Mouse (Mus musculus) kidney, embryonic 15.5 days (tissue): ENCODE results near the gene Cd86. TPM values are rescaled to one million over a fixed set of nuclear protein-coding genes. Genes with fewer than 3 reads are reported as not detected.

Experiments used
- ATAC-seq: fragments of 200-750 bp; cut with Nextera tagmentation; replicated peaks from 2 replicates; pipeline ENCODE4 v1.8.0; 2017; ENCODE audit warnings: moderate TSS enrichment; ENCODE audit not compliant: low FRiP score
- H3K27ac ChIP-seq: fragments of 300-500 bp; sonication (generic); 2 replicates; pipeline ENCODE4 v1.5.1; 2015; ENCODE audit warnings: mild to moderate bottlenecking, inconsistent platforms
- H3K27me3 ChIP-seq: fragments of 300-500 bp; sonication (generic); 2 replicates; pipeline ENCODE4 v1.6.1; 2015; ENCODE audit warnings: inconsistent platforms
- H3K36me3 ChIP-seq: fragments of 300-500 bp; sonication (generic); 2 replicates; pipeline ENCODE4 v1.6.1; 2015; ENCODE audit warnings: inconsistent platforms
- H3K4me1 ChIP-seq: fragments of 300-500 bp; sonication (generic); 2 replicates; pipeline ENCODE4 v1.6.1; 2015; ENCODE audit warnings: inconsistent platforms
- H3K4me2 ChIP-seq: fragments of 300-500 bp; sonication (generic); 2 replicates; pipeline ENCODE4 v1.6.1; 2015; ENCODE audit warnings: moderate library complexity, mild to moderate bottlenecking, inconsistent platforms
- H3K4me3 ChIP-seq: fragments of 300-500 bp; sonication (generic); replicated peaks from 2 replicates; pipeline ENCODE4 v1.5.1; 2015; ENCODE audit warnings: mild to moderate bottlenecking, inconsistent platforms
- H3K9ac ChIP-seq: fragments of 300-500 bp; sonication (generic); 2 replicates; pipeline ENCODE4 v1.6.1; 2015; ENCODE audit warnings: mild to moderate bottlenecking, inconsistent platforms
- H3K9me3 ChIP-seq: fragments of 300-500 bp; sonication (generic); replicated peaks from 2 replicates; pipeline ENCODE4 v1.6.1; 2016; ENCODE audit warnings: inconsistent platforms
- WGBS: fragments of 180-500 bp; shearing (Covaris S2); methylation state at CpG from one replicate; pipeline ENCODE4 v1.1.7; 2015; ENCODE audit warnings: mixed read lengths; 5-methylcytosine and 5-hydroxymethylcytosine counted together
- polyA plus RNA-seq: library from polyadenylated mRNA; unstranded; fragments of >200 nt; fragmentation: Nextera tagmentation; extraction: Ambion mirVana; gene quantifications from 2 replicates; pipeline ENCODE4 v1.2.1, GENCODE M21; 2015

The Cd86 gene
- polyA plus RNA-seq, 1 experiment from 2014 or later: 1.3 TPM

- no peaks in the 10 kb centered on the region for H3K27me3 ChIP-seq
- H3K9ac ChIP-seq: no peak overlapping the region
- no peak overlapping the region for H3K4me2 ChIP-seq
- H3K4me1 ChIP-seq: no peaks in the 10 kb centered on the region
- no peaks in the 10 kb centered on the region for H3K36me3 ChIP-seq
- ATAC-seq: no peak
- 72% methylated on average over 6 of the region's 6 CpGs for WGBS
- H3K4me3 ChIP-seq: no peak overlapping the region
- H3K9me3 ChIP-seq: no peaks in the 10 kb centered on the region
- no peak overlapping the region for H3K27ac ChIP-seq
These were observed 18.5 kb upstream of the Cd86 start for GRCm38 (mm10) chr16:36684325-36684918.

- Histone ChIP-seq H3K36me3 (no peaks in the 10 kb centered on the region), H3K9me3 (no peaks in the 10 kb centered on the region), H3K4me2 (no peak overlapping the region), H3K9ac (no peak overlapping the region), H3K27me3 (no peaks in the 10 kb centered on the region), H3K4me3 (no peak overlapping the region), H3K4me1 (no peaks in the 10 kb centered on the region), H3K27ac (no peak overlapping the region)
- ATAC-seq: no peak
- 94% methylated on average over 3 of the region's 3 CpGs for WGBS
These were observed 15.9 kb upstream of the Cd86 start for GRCm38 (mm10) chr16:36681829-36682228.

GRCm38 (mm10) chr16:36675902-36676301 is 10.0 kb upstream of the Cd86 start:
- WGBS: 90% methylated on average over 2 of the region's 2 CpGs
- H3K4me1 ChIP-seq: no peaks in the 10 kb centered on the region

GRCm38 (mm10) chr16:36675304-36675703 is 9.4 kb upstream of the Cd86 start:
- Histone ChIP-seq H3K36me3 (no peaks in the 10 kb centered on the region), H3K9me3 (no peaks in the 10 kb centered on the region), H3K27me3 (no peaks in the 10 kb centered on the region), H3K4me2 (no peak overlapping the region), H3K4me1 (no peaks in the 10 kb centered on the region), H3K9ac (no peak overlapping the region), H3K4me3 (no peak overlapping the region), H3K27ac (no peak overlapping the region)
- ATAC-seq: no peak
- WGBS: 23% methylated on average over 2 of the region's 2 CpGs

More at GRCm38 (mm10) chr16:36675902-36676301, 10.0 kb upstream of the Cd86 start:
- Histone ChIP-seq H3K27me3 (no peaks in the 10 kb centered on the region), H3K9me3 (no peaks in the 10 kb centered on the region), H3K4me2 (no peak overlapping the region), H3K4me3 (no peak overlapping the region), H3K9ac (no peak overlapping the region), H3K27ac (no peak overlapping the region), H3K36me3 (no peaks in the 10 kb centered on the region)
- no peak for ATAC-seq

GRCm38 (mm10) chr16:36674457-36675204 is 8.8 kb upstream of the Cd86 start:
- WGBS: 80% methylated on average over 7 of the region's 7 CpGs
- Histone ChIP-seq H3K4me2 (no peak overlapping the region), H3K9ac (no peak overlapping the region), H3K4me1 (no peaks in the 10 kb centered on the region), H3K4me3 (no peak overlapping the region), H3K27ac (no peak overlapping the region), H3K27me3 (no peaks in the 10 kb centered on the region), H3K36me3 (no peaks in the 10 kb centered on the region), H3K9me3 (no peaks in the 10 kb centered on the region)
- ATAC-seq: no peak

GRCm38 (mm10) chr16:36673196-36673595 is 7.3 kb upstream of the Cd86 start:
- H3K9ac ChIP-seq: no peak overlapping the region
- H3K27ac ChIP-seq: no peak overlapping the region
- no peaks in the 10 kb centered on the region for H3K9me3 ChIP-seq
- no peaks in the 10 kb centered on the region for H3K4me1 ChIP-seq
- H3K4me3 ChIP-seq: no peak overlapping the region
- no peak overlapping the region for H3K4me2 ChIP-seq
- no peak for ATAC-seq
- H3K27me3 ChIP-seq: no peaks in the 10 kb centered on the region
- WGBS: 80% methylated on average over 4 of the region's 4 CpGs
- H3K36me3 ChIP-seq: no peaks in the 10 kb centered on the region

- WGBS: 71% methylated on average over 3 of the region's 3 CpGs
- no peak for ATAC-seq
- Histone ChIP-seq H3K27ac (no peak overlapping the region), H3K4me2 (no peak overlapping the region), H3K4me1 (no peaks in the 10 kb centered on the region), H3K9ac (no peak overlapping the region), H3K9me3 (no peaks in the 10 kb centered on the region), H3K36me3 (no peaks in the 10 kb centered on the region), H3K4me3 (no peak overlapping the region), H3K27me3 (no peaks in the 10 kb centered on the region)
These were observed 4.7 kb upstream of the Cd86 start for GRCm38 (mm10) chr16:36670590-36670989.

GRCm38 (mm10) chr16:36666448-36667017 is 652 bp upstream of the Cd86 start:
- H3K9ac ChIP-seq: no peak overlapping the region
- H3K4me2 ChIP-seq: no peak overlapping the region
- no peak overlapping the region for H3K4me3 ChIP-seq
- WGBS: 88% methylated on average over 10 of the region's 10 CpGs
- H3K27me3 ChIP-seq: no peaks in the 10 kb centered on the region
- H3K27ac ChIP-seq: no peak overlapping the region
- no peaks in the 10 kb centered on the region for H3K9me3 ChIP-seq
- no peaks in the 10 kb centered on the region for H3K36me3 ChIP-seq
- no peaks in the 10 kb centered on the region for H3K4me1 ChIP-seq
- ATAC-seq: no peak

GRCm38 (mm10) chr16:36663484-36663883 is 2.4 kb downstream of the Cd86 start:
- H3K27ac ChIP-seq: no peak overlapping the region
- no peaks in the 10 kb centered on the region for H3K36me3 ChIP-seq
- no peaks in the 10 kb centered on the region for H3K9me3 ChIP-seq
- H3K9ac ChIP-seq: no peak overlapping the region
- no peak overlapping the region for H3K4me3 ChIP-seq
- no peaks in the 10 kb centered on the region for H3K27me3 ChIP-seq
- 86% methylated on average over 5 of the region's 5 CpGs for WGBS
- no peak for ATAC-seq
- H3K4me1 ChIP-seq: no peaks in the 10 kb centered on the region
- no peak overlapping the region for H3K4me2 ChIP-seq

- H3K9me3 ChIP-seq: no peaks in the 10 kb centered on the region
- H3K27ac ChIP-seq: no peak overlapping the region
- 79% methylated on average over 10 of the region's 10 CpGs for WGBS
- H3K27me3 ChIP-seq: no peaks in the 10 kb centered on the region
- H3K4me1 ChIP-seq: no peaks in the 10 kb centered on the region
- no peaks in the 10 kb centered on the region for H3K36me3 ChIP-seq
- H3K4me3 ChIP-seq: no peak overlapping the region
- ATAC-seq: no peak
- no peak overlapping the region for H3K4me2 ChIP-seq
- H3K9ac ChIP-seq: no peak overlapping the region
These were observed 4.6 kb downstream of the Cd86 start for GRCm38 (mm10) chr16:36661330-36661729.

GRCm38 (mm10) chr16:36655910-36656309 is 10.0 kb downstream of the Cd86 start:
- no peak overlapping the region for H3K9ac ChIP-seq
- no peaks in the 10 kb centered on the region for H3K27me3 ChIP-seq
- H3K36me3 ChIP-seq: no peaks in the 10 kb centered on the region
- no peak for ATAC-seq
- 80% methylated on average over 4 of the region's 4 CpGs for WGBS
- no peak overlapping the region for H3K4me2 ChIP-seq
- H3K4me1 ChIP-seq: no peaks in the 10 kb centered on the region
- H3K9me3 ChIP-seq: no peaks in the 10 kb centered on the region
- no peak overlapping the region for H3K27ac ChIP-seq
- no peak overlapping the region for H3K4me3 ChIP-seq

GRCm38 (mm10) chr16:36655199-36655598 is 10.7 kb downstream of the Cd86 start:
- no peaks in the 10 kb centered on the region for H3K9me3 ChIP-seq
- H3K4me2 ChIP-seq: no peak overlapping the region
- no peak overlapping the region for H3K27ac ChIP-seq
- 89% methylated on average over 1 of the region's 1 CpGs for WGBS
- H3K9ac ChIP-seq: no peak overlapping the region
- no peaks in the 10 kb centered on the region for H3K36me3 ChIP-seq
- no peak for ATAC-seq
- no peaks in the 10 kb centered on the region for H3K27me3 ChIP-seq
- H3K4me3 ChIP-seq: no peak overlapping the region
- no peaks in the 10 kb centered on the region for H3K4me1 ChIP-seq
